Mouse (Mus musculus): ENCODE results near the gene Hrasls5. TPM values are rescaled to one million over a fixed set of nuclear protein-coding genes. Genes with fewer than 3 reads are reported as not detected.

Hrasls5 gene
- not detected in 2 replicates for polyA plus RNA-seq (2016; fragmentation: Nextera tagmentation; extraction: Ambion mirVana)

GRCm38 (mm10) chr19:7611942-7612757 is at the start of gene Hrasls5:
Gene Hrasls5 (plus strand): TSS chr19:7612541.
- Histone ChIP-seq H3K4me3 (replicated peaks) (peak within 1 kb of the TSS; percentile 41), H3K27me3 (peaks cover 54% of the 10 kb centered on the region), H3K4me2 (peak within 1 kb of the TSS; percentile 79), H3K9ac (peak within 1 kb of the TSS; percentile 63), H3K36me3 (replicated peaks) (no peaks in the 10 kb centered on the region), H3K9me3 (no peaks in the 10 kb centered on the region), H3K4me1 (peaks cover 18% of the 10 kb centered on the region), H3K27ac (no peak within 1 kb of the TSS)
- WGBS, result 3% methylated on average over 54 of the region's 54 CpGs
- ATAC-seq (ENCODE audit: low FRiP score), result peak; percentile 63; the same call in 1 of the 2 replicates

GRCm38 (mm10) chr19:7562601-7563129 is 49.7 kb upstream of the Hrasls5 start:
- H3K27me3 ChIP-seq, result peaks cover 6% of the 10 kb centered on the region; the same call in 1 of the 2 replicates
- ATAC-seq (ENCODE audit: low FRiP score), result no peak
- H3K4me3 ChIP-seq (replicated peaks), result no peak overlapping the region
- H3K4me1 ChIP-seq, result peaks cover 2% of the 10 kb centered on the region
- no peaks in the 10 kb centered on the region for H3K9me3 ChIP-seq
- no peaks in the 10 kb centered on the region for H3K36me3 ChIP-seq (replicated peaks)
- no peak overlapping the region for H3K9ac ChIP-seq
- H3K4me2 ChIP-seq, result no peak overlapping the region
- WGBS, result 83% methylated on average over 10 of the region's 10 CpGs
- H3K27ac ChIP-seq, result no peak overlapping the region

GRCm38 (mm10) chr19:7563676-7564075 is 48.7 kb upstream of the Hrasls5 start:
- H3K27me3 ChIP-seq, result no peaks in the 10 kb centered on the region
- H3K27ac ChIP-seq, result no peak overlapping the region
- H3K4me1 ChIP-seq, result peaks cover 2% of the 10 kb centered on the region; the same call in 1 of the 2 replicates
- 88% methylated on average over 2 of the region's 2 CpGs for WGBS
- H3K9ac ChIP-seq, result no peak overlapping the region
- no peak overlapping the region for H3K4me3 ChIP-seq (replicated peaks)
- H3K36me3 ChIP-seq (replicated peaks), result no peaks in the 10 kb centered on the region
- H3K9me3 ChIP-seq, result no peaks in the 10 kb centered on the region
- ATAC-seq (ENCODE audit: low FRiP score), result no peak
- no peak overlapping the region for H3K4me2 ChIP-seq

- 96% methylated on average over 1 of the region's 1 CpGs for WGBS
- H3K27me3 ChIP-seq, result no peaks in the 10 kb centered on the region
- H3K9ac ChIP-seq, result no peak overlapping the region
- no peaks in the 10 kb centered on the region for H3K36me3 ChIP-seq (replicated peaks)
- no peak overlapping the region for H3K27ac ChIP-seq
- peaks cover 2% of the 10 kb centered on the region; the same call in 1 of the 2 replicates for H3K4me1 ChIP-seq
- no peaks in the 10 kb centered on the region for H3K9me3 ChIP-seq
- H3K4me3 ChIP-seq (replicated peaks), result no peak overlapping the region
- no peak for ATAC-seq (ENCODE audit: low FRiP score)
- no peak overlapping the region for H3K4me2 ChIP-seq
Observed at GRCm38 (mm10) chr19:7564457-7564856, 47.9 kb upstream of the Hrasls5 start.

GRCm38 (mm10) chr19:7566826-7567225 is 45.5 kb upstream of the Hrasls5 start:
- H3K9ac ChIP-seq, result no peak overlapping the region
- ATAC-seq (ENCODE audit: low FRiP score), result no peak
- no peak overlapping the region for H3K27ac ChIP-seq
- peaks cover 2% of the 10 kb centered on the region; the same call in 1 of the 2 replicates for H3K4me1 ChIP-seq
- no peak overlapping the region for H3K4me3 ChIP-seq (replicated peaks)
- no peaks in the 10 kb centered on the region for H3K27me3 ChIP-seq
- H3K4me2 ChIP-seq, result no peak overlapping the region
- 52% methylated on average over 3 of the region's 3 CpGs for WGBS
- no peaks in the 10 kb centered on the region for H3K9me3 ChIP-seq
- no peaks in the 10 kb centered on the region for H3K36me3 ChIP-seq (replicated peaks)

- no peaks in the 10 kb centered on the region for H3K27me3 ChIP-seq
- no peak overlapping the region for H3K4me3 ChIP-seq (replicated peaks)
- no peak overlapping the region for H3K9ac ChIP-seq
- no peak overlapping the region for H3K27ac ChIP-seq
- 58% methylated on average over 3 of the region's 3 CpGs for WGBS
- H3K9me3 ChIP-seq, result no peaks in the 10 kb centered on the region
- H3K4me2 ChIP-seq, result no peak overlapping the region
- no peaks in the 10 kb centered on the region for H3K36me3 ChIP-seq (replicated peaks)
- peaks cover 2% of the 10 kb centered on the region; the same call in 1 of the 2 replicates for H3K4me1 ChIP-seq
- ATAC-seq (ENCODE audit: low FRiP score), result no peak
Observed at GRCm38 (mm10) chr19:7568364-7568763, 44.0 kb upstream of the Hrasls5 start.

- ATAC-seq (ENCODE audit: low FRiP score), result no peak
- Histone ChIP-seq H3K4me1 (peaks cover 2% of the 10 kb centered on the region; the same call in 1 of the 2 replicates), H3K4me3 (replicated peaks) (no peak overlapping the region), H3K4me2 (no peak overlapping the region), H3K9me3 (no peaks in the 10 kb centered on the region), H3K27me3 (no peaks in the 10 kb centered on the region), H3K36me3 (replicated peaks) (no peaks in the 10 kb centered on the region), H3K9ac (no peak overlapping the region), H3K27ac (no peak overlapping the region)
- WGBS, result 89% methylated on average over 5 of the region's 5 CpGs
Observed at GRCm38 (mm10) chr19:7569650-7570049, 42.7 kb upstream of the Hrasls5 start.

GRCm38 (mm10) chr19:7576180-7576579 is 36.2 kb upstream of the Hrasls5 start:
- H3K4me1 ChIP-seq, result no peaks in the 10 kb centered on the region
- WGBS, result 94% methylated on average over 1 of the region's 1 CpGs
- H3K27ac ChIP-seq, result no peak overlapping the region
- no peak overlapping the region for H3K4me3 ChIP-seq (replicated peaks)
- no peak for ATAC-seq (ENCODE audit: low FRiP score)
- no peaks in the 10 kb centered on the region for H3K9me3 ChIP-seq
- H3K9ac ChIP-seq, result no peak overlapping the region
- no peaks in the 10 kb centered on the region for H3K36me3 ChIP-seq (replicated peaks)
- no peaks in the 10 kb centered on the region for H3K27me3 ChIP-seq
- H3K4me2 ChIP-seq, result no peak overlapping the region

- H3K9me3 ChIP-seq, result no peaks in the 10 kb centered on the region
- 88% methylated on average over 3 of the region's 3 CpGs for WGBS
Observed at GRCm38 (mm10) chr19:7577710-7578109, 34.6 kb upstream of the Hrasls5 start.

GRCm38 (mm10) chr19:7581042-7581441 is 31.3 kb upstream of the Hrasls5 start:
- Histone ChIP-seq H3K9me3 (no peaks in the 10 kb centered on the region), H3K4me3 (replicated peaks) (no peak overlapping the region), H3K9ac (no peak overlapping the region), H3K27me3 (no peaks in the 10 kb centered on the region), H3K4me1 (no peaks in the 10 kb centered on the region), H3K4me2 (no peak overlapping the region), H3K36me3 (replicated peaks) (no peaks in the 10 kb centered on the region), H3K27ac (no peak overlapping the region)
- no peak for ATAC-seq (ENCODE audit: low FRiP score)
- 69% methylated on average over 5 of the region's 5 CpGs for WGBS

More at GRCm38 (mm10) chr19:7577710-7578109, 34.6 kb upstream of the Hrasls5 start:
- Histone ChIP-seq H3K4me2 (no peak overlapping the region), H3K27ac (no peak overlapping the region), H3K9ac (no peak overlapping the region), H3K36me3 (replicated peaks) (no peaks in the 10 kb centered on the region), H3K4me3 (replicated peaks) (no peak overlapping the region), H3K4me1 (no peaks in the 10 kb centered on the region), H3K27me3 (no peaks in the 10 kb centered on the region)
- ATAC-seq (ENCODE audit: low FRiP score), result no peak

- Histone ChIP-seq H3K36me3 (replicated peaks) (no peaks in the 10 kb centered on the region), H3K4me2 (no peak overlapping the region), H3K4me1 (no peaks in the 10 kb centered on the region), H3K9ac (no peak overlapping the region), H3K4me3 (replicated peaks) (no peak overlapping the region), H3K9me3 (no peaks in the 10 kb centered on the region), H3K27ac (no peak overlapping the region), H3K27me3 (no peaks in the 10 kb centered on the region)
- 81% methylated on average over 7 of the region's 7 CpGs for WGBS
- no peak for ATAC-seq (ENCODE audit: low FRiP score)
Observed at GRCm38 (mm10) chr19:7583101-7583500, 29.2 kb upstream of the Hrasls5 start.

- WGBS, result 86% methylated on average over 3 of the region's 3 CpGs
- H3K4me2 ChIP-seq, result no peak overlapping the region
- no peaks in the 10 kb centered on the region for H3K36me3 ChIP-seq (replicated peaks)
- H3K9me3 ChIP-seq, result no peaks in the 10 kb centered on the region
- no peaks in the 10 kb centered on the region for H3K4me1 ChIP-seq
- H3K9ac ChIP-seq, result no peak overlapping the region
- H3K4me3 ChIP-seq (replicated peaks), result no peak overlapping the region
- H3K27ac ChIP-seq, result no peak overlapping the region
- ATAC-seq (ENCODE audit: low FRiP score), result no peak
- H3K27me3 ChIP-seq, result no peaks in the 10 kb centered on the region
Observed at GRCm38 (mm10) chr19:7583599-7583998, 28.7 kb upstream of the Hrasls5 start.

GRCm38 (mm10) chr19:7585279-7585678 is 27.1 kb upstream of the Hrasls5 start:
- H3K27ac ChIP-seq, result no peak overlapping the region
- no peaks in the 10 kb centered on the region for H3K27me3 ChIP-seq
- no peak overlapping the region for H3K4me2 ChIP-seq
- H3K36me3 ChIP-seq (replicated peaks), result no peaks in the 10 kb centered on the region
- H3K4me3 ChIP-seq (replicated peaks), result no peak overlapping the region
- no peaks in the 10 kb centered on the region for H3K9me3 ChIP-seq
- no peaks in the 10 kb centered on the region for H3K4me1 ChIP-seq
- 88% methylated on average over 8 of the region's 8 CpGs for WGBS
- ATAC-seq (ENCODE audit: low FRiP score), result no peak
- no peak overlapping the region for H3K9ac ChIP-seq
